Mouse (Mus musculus) forebrain, embryonic 12.5 days (tissue): ENCODE measurements around the gene Otulin. TPM values are rescaled to one million over a fixed set of nuclear protein-coding genes. Genes with fewer than 3 reads are reported as not detected.
A peak's percentile ranks its signal among the peaks of the same experiment; 100 is the strongest.

ENCODE experiments used
- ATAC-seq: fragments of 200-750 bp; cut with Nextera tagmentation; 2 replicates; pipeline ENCODE4 v1.8.0; 2017; ENCODE audit warnings: moderate TSS enrichment; ENCODE audit not compliant: low FRiP score
- H3K27ac ChIP-seq: fragments of 300-500 bp; sonication (generic); 2 replicates; pipeline ENCODE4 v1.5.1; 2016; ENCODE audit warnings: mild to moderate bottlenecking
- H3K27me3 ChIP-seq: fragments of 300-500 bp; sonication (generic); 2 replicates; pipeline ENCODE4 v1.6.1; 2016; ENCODE audit warnings: mild to moderate bottlenecking
- H3K36me3 ChIP-seq: fragments of 300-500 bp; sonication (generic); replicated peaks from 2 replicates; pipeline ENCODE4 v1.6.1; 2016; ENCODE audit warnings: mild to moderate bottlenecking
- H3K4me1 ChIP-seq: fragments of 300-500 bp; sonication (generic); 2 replicates; pipeline ENCODE4 v1.6.1; 2016
- H3K4me2 ChIP-seq: fragments of 300-500 bp; sonication (generic); 2 replicates; pipeline ENCODE4 v1.6.1; 2016; ENCODE audit warnings: mild to moderate bottlenecking, moderate library complexity
- H3K4me3 ChIP-seq: fragments of 300-500 bp; sonication (generic); replicated peaks from 2 replicates; pipeline ENCODE4 v1.5.1; 2016; ENCODE audit warnings: mild to moderate bottlenecking
- H3K9ac ChIP-seq: fragments of 300-500 bp; sonication (generic); 2 replicates; pipeline ENCODE4 v1.6.1; 2016; ENCODE audit warnings: mild to moderate bottlenecking
- H3K9me3 ChIP-seq: fragments of 300-500 bp; sonication (generic); 2 replicates; pipeline ENCODE4 v1.6.1; 2016
- WGBS: fragments of 180-500 bp; shearing (Covaris S2); methylation state at CpG from one replicate; pipeline ENCODE4 v1.1.7; 2016; 5-methylcytosine and 5-hydroxymethylcytosine counted together
- polyA plus RNA-seq: library from polyadenylated mRNA; unstranded; fragments of >200 nt; fragmentation: Nextera tagmentation; extraction: Ambion mirVana; gene quantifications from 2 replicates; pipeline ENCODE4 v1.2.1, GENCODE M21; 2016

Otulin gene
- polyA plus RNA-seq, 1 experiment from 2014 or later = 32.7 TPM

DNA sequence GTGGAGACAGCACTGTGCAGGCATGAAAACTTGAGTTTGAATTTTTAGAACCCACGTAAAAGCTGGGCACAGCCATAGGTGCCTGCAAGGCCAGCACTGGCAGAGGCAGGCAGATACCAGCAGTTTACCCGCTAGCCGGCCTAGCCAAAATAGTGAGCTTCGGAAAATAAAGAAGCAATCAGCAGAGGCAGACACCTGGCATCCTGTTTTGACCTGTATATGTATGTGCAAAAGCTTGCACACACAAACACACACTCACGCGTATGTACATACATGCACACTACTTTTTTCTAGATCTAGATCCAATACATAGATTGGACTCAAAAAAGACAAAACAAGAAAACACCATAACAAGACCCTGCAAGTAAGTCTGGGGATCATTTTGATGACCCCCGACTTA, 38.1 kb upstream of the Otulin start:
- ATAC-seq = no peak
- WGBS = 87% methylated on average over 7 of the region's 7 CpGs
- Histone ChIP-seq H3K4me2 (no peak overlapping the region), H3K9ac (no peak overlapping the region), H3K27me3 (peaks cover 3% of the 10 kb centered on the region; the same call in 1 of the 2 replicates), H3K4me1 (peaks cover 15% of the 10 kb centered on the region), H3K27ac (no peak overlapping the region), H3K4me3 (no peak overlapping the region), H3K36me3 (no peaks in the 10 kb centered on the region), H3K9me3 (no peaks in the 10 kb centered on the region)

DNA sequence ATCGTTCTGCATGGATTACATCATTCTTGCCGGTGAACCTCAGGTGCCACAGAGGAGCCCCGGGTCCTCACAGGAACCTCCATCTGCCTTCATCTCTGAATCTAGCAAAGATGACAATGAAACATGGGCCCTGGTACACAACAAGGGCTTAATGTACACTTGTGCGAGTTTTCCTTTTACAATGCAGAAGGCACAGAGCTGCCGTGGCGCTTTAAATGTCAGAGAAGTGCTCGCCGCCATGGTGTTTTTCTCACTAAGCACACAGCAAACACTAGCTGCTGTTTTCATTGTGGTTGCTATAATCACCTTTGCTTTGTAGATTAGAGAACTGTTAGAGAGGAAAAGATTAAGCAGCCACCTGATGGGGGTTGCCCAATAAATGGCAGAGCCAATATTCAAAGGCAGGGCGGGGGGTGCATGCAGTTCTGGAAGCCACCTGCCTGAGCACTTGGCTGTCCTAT, 37.5 kb upstream of the Otulin start:
- peaks cover 15% of the 10 kb centered on the region for H3K4me1 ChIP-seq
- no peaks in the 10 kb centered on the region for H3K36me3 ChIP-seq
- WGBS = 74% methylated on average over 9 of the region's 9 CpGs
- no peaks in the 10 kb centered on the region for H3K27me3 ChIP-seq
- H3K27ac ChIP-seq = no peak overlapping the region
- no peak for ATAC-seq
- H3K9ac ChIP-seq = no peak overlapping the region
- no peaks in the 10 kb centered on the region for H3K9me3 ChIP-seq
- no peak overlapping the region for H3K4me3 ChIP-seq
- H3K4me2 ChIP-seq = no peak overlapping the region

GRCm38 (mm10) chr15:27666911-27667539, 36.5 kb upstream of the Otulin start:
- no peak for ATAC-seq
- no peaks in the 10 kb centered on the region for H3K36me3 ChIP-seq
- no peak overlapping the region for H3K4me2 ChIP-seq
- no peaks in the 10 kb centered on the region for H3K27me3 ChIP-seq
- H3K4me3 ChIP-seq = no peak overlapping the region
- peaks cover 8% of the 10 kb centered on the region for H3K4me1 ChIP-seq
- no peaks in the 10 kb centered on the region for H3K9me3 ChIP-seq
- H3K27ac ChIP-seq = no peak overlapping the region
- no peak overlapping the region for H3K9ac ChIP-seq
- WGBS = 68% methylated on average over 9 of the region's 9 CpGs

DNA sequence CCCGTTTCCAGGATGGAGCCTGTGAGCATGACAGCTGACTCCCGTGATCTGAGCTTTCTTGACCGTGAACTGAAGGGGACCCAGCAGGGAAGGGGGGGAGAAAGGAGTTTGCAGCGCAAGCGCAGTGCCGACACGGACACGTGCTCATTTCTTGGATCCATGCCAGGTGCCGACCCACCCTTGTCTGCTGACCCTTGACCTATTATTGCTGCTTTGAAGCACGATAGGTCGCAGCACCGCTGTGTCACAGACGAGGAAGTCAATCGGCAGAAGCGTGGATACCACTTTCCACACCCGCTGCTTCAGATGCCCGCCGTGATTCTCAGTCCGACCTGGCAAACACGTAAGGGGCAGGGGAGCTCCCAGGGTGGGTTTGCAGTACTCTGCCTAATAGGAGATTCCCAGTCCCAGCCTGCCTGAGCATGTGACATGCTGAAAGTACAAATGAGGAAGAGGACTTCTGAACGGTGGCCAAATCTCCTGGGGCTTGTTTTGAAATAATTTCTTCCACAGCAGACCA, 35.0 kb upstream of the Otulin start:
- 75% methylated on average over 21 of the region's 21 CpGs for WGBS
- ATAC-seq = peak; percentile 39; the same call in 1 of the 2 replicates

GRCm38 (mm10) chr15:27664126-27664525, 33.6 kb upstream of the Otulin start:
- H3K4me2 ChIP-seq = no peak overlapping the region
- H3K27ac ChIP-seq = no peak overlapping the region
- H3K4me1 ChIP-seq = peaks cover 7% of the 10 kb centered on the region
- WGBS = 96% methylated on average over 9 of the region's 9 CpGs
- H3K9ac ChIP-seq = no peak overlapping the region
- ATAC-seq = no peak
- H3K36me3 ChIP-seq = no peaks in the 10 kb centered on the region
- no peak overlapping the region for H3K4me3 ChIP-seq
- H3K27me3 ChIP-seq = no peaks in the 10 kb centered on the region
- H3K9me3 ChIP-seq = no peaks in the 10 kb centered on the region

More for the DNA sequence above, 35.0 kb upstream of the Otulin start:
- peaks cover 7% of the 10 kb centered on the region for H3K4me1 ChIP-seq
- H3K27ac ChIP-seq = no peak overlapping the region
- H3K36me3 ChIP-seq = no peaks in the 10 kb centered on the region
- no peak overlapping the region for H3K9ac ChIP-seq
- H3K4me3 ChIP-seq = no peak overlapping the region
- no peak overlapping the region for H3K4me2 ChIP-seq
- no peaks in the 10 kb centered on the region for H3K27me3 ChIP-seq
- H3K9me3 ChIP-seq = no peaks in the 10 kb centered on the region

DNA sequence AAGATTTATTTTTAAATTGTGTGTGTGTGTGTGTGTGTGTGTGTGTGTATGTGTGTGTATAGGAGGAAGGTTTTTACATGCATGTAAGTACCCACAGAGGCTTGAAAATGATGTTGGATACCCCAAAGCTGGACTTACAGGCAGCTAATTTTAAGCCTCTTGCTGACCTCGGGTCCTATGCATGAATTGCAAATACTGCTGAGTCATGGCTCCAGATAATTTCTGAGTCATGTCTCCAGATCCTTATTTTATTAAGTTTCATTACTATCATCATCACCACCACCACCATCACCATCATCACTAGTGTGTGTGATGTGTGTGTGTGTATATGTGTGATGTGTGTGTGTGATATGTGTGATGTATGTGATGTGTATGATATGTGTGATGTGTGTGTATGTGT, 32.2 kb upstream of the Otulin start:
- H3K36me3 ChIP-seq = no peaks in the 10 kb centered on the region
- peaks cover 7% of the 10 kb centered on the region for H3K4me1 ChIP-seq
- H3K9me3 ChIP-seq = no peaks in the 10 kb centered on the region
- H3K27ac ChIP-seq = no peak overlapping the region
- no peak overlapping the region for H3K4me2 ChIP-seq
- no peak for ATAC-seq
- WGBS = 68% methylated on average over 1 of the region's 1 CpGs
- no peak overlapping the region for H3K9ac ChIP-seq
- H3K27me3 ChIP-seq = no peaks in the 10 kb centered on the region
- H3K4me3 ChIP-seq = no peak overlapping the region

GRCm38 (mm10) chr15:27661696-27662095, 31.2 kb upstream of the Otulin start:
- 88% methylated on average over 6 of the region's 6 CpGs for WGBS
- H3K27me3 ChIP-seq = no peaks in the 10 kb centered on the region
- ATAC-seq = no peak
- no peak overlapping the region for H3K9ac ChIP-seq
- no peaks in the 10 kb centered on the region for H3K36me3 ChIP-seq
- no peaks in the 10 kb centered on the region for H3K9me3 ChIP-seq
- no peak overlapping the region for H3K4me2 ChIP-seq
- H3K4me1 ChIP-seq = peaks cover 7% of the 10 kb centered on the region
- H3K27ac ChIP-seq = no peak overlapping the region
- H3K4me3 ChIP-seq = no peak overlapping the region

- Histone ChIP-seq H3K36me3 (no peaks in the 10 kb centered on the region), H3K27me3 (no peaks in the 10 kb centered on the region), H3K9ac (no peak overlapping the region), H3K4me2 (no peak overlapping the region), H3K27ac (no peak overlapping the region), H3K4me3 (no peak overlapping the region), H3K9me3 (no peaks in the 10 kb centered on the region), H3K4me1 (no peaks in the 10 kb centered on the region)
- 44% methylated on average over 17 of the region's 17 CpGs for WGBS
- ATAC-seq = peak; percentile 76
Observed at GRCm38 (mm10) chr15:27659592-27660244, 29.2 kb upstream of the Otulin start.

- H3K4me2 ChIP-seq = no peak overlapping the region
- no peaks in the 10 kb centered on the region for H3K27me3 ChIP-seq
- H3K9ac ChIP-seq = no peak overlapping the region
- no peak overlapping the region for H3K4me3 ChIP-seq
- no peaks in the 10 kb centered on the region for H3K36me3 ChIP-seq
- H3K4me1 ChIP-seq = no peaks in the 10 kb centered on the region
- no peaks in the 10 kb centered on the region for H3K9me3 ChIP-seq
- 81% methylated on average over 5 of the region's 5 CpGs for WGBS
- no peak overlapping the region for H3K27ac ChIP-seq
- no peak for ATAC-seq
Observed at GRCm38 (mm10) chr15:27659143-27659542, 28.6 kb upstream of the Otulin start.

DNA sequence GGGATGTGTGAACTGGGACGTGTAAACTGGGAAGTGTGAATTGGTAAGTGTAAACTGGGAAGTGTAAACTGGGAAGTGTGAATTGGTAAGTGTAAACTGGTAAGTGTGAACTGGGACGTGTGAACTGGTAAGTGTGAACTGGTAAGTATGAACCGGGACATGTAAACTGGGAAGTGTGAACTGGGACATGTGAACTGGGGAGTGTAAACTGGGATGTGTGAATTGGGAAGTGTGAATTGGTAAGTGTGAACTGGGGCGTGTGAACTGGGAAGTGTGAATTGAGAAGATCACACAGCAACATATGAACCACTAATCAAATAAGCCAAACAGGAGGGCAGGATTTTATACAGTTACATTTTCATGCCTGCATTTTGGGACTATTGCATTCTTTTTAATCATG, 27.9 kb upstream of the Otulin start:
- 90% methylated on average over 4 of the region's 4 CpGs for WGBS
- H3K27me3 ChIP-seq = no peaks in the 10 kb centered on the region

DNA sequence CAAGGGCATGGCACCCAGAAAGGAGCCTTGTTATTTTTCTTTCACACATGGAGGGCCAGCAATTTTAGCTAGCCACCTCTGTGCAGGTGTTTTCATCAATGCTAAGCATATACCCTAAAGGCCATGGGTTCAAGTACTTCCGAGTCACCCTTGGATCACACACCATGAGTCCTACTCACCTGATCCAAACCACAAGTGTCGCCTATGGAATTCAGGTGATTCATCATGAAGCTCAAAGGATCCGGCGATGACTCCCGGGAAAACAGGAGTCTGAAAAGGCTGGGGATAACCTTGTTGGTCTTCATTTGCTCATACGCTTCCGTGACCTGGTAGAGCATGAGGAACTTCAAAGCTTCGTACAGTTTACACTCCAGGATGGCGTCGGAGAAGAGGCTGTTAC, 27.4 kb upstream of the Otulin start:
- no peaks in the 10 kb centered on the region for H3K36me3 ChIP-seq
- ATAC-seq = no peak
- H3K4me3 ChIP-seq = no peak overlapping the region
- 95% methylated on average over 10 of the region's 10 CpGs for WGBS
- no peaks in the 10 kb centered on the region for H3K27me3 ChIP-seq
- no peak overlapping the region for H3K27ac ChIP-seq
- no peaks in the 10 kb centered on the region for H3K4me1 ChIP-seq
- no peaks in the 10 kb centered on the region for H3K9me3 ChIP-seq
- H3K4me2 ChIP-seq = no peak overlapping the region
- H3K9ac ChIP-seq = no peak overlapping the region

More for the DNA sequence above, 27.9 kb upstream of the Otulin start:
- ATAC-seq = no peak
- no peaks in the 10 kb centered on the region for H3K9me3 ChIP-seq
- H3K4me2 ChIP-seq = no peak overlapping the region
- H3K36me3 ChIP-seq = no peaks in the 10 kb centered on the region
- H3K9ac ChIP-seq = no peak overlapping the region
- H3K27ac ChIP-seq = no peak overlapping the region
- no peaks in the 10 kb centered on the region for H3K4me1 ChIP-seq
- no peak overlapping the region for H3K4me3 ChIP-seq

DNA sequence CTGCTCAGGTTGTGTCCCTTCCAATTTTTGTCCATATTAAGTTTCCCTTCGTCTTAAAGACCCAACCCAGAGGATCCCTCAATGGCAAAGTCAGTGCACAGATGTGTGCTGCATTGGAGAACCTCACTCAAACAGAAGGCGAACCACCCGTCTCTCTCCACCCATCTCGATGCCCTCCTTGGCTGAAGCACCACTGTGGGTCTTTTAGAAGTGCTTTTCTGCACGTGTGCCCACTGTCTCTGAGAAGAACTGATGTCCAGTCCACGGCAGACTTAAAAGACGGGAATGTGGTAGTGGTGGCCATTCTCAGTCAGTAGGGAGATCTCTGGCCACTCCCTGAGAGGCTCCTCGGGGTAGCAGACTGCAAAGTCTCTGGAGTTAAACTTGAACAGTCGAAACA, 26.1 kb upstream of the Otulin start:
- WGBS = 83% methylated on average over 9 of the region's 9 CpGs
- H3K4me3 ChIP-seq = no peak overlapping the region
- no peak overlapping the region for H3K4me2 ChIP-seq
- no peak overlapping the region for H3K27ac ChIP-seq
- no peak for ATAC-seq
- no peaks in the 10 kb centered on the region for H3K27me3 ChIP-seq
- no peaks in the 10 kb centered on the region for H3K4me1 ChIP-seq
- no peak overlapping the region for H3K9ac ChIP-seq
- H3K36me3 ChIP-seq = no peaks in the 10 kb centered on the region
- no peaks in the 10 kb centered on the region for H3K9me3 ChIP-seq

DNA sequence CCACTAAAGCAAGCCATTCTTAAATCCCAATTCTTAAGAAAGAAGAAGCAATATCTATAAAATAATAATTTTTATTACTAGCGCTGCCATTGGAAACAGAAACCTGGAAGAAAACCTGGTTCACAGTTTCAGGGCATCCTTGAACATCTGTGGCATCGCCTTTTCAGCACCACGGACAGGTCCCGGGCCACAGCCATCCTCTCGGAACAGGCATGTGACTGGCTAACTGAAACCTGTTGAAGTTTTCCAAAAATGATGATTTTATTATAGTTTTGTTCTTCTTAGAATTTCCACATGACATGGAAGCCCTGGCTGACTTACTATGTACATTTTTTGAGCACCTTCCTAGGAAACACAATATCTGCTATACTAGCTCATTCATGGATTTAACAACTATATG, 24.5 kb upstream of the Otulin start:
- no peak overlapping the region for H3K4me3 ChIP-seq
- H3K9ac ChIP-seq = no peak overlapping the region
- no peaks in the 10 kb centered on the region for H3K27me3 ChIP-seq
- no peaks in the 10 kb centered on the region for H3K4me1 ChIP-seq
- no peaks in the 10 kb centered on the region for H3K36me3 ChIP-seq
- no peak for ATAC-seq
- H3K27ac ChIP-seq = no peak overlapping the region
- WGBS = 18% methylated on average over 5 of the region's 5 CpGs
- H3K9me3 ChIP-seq = no peaks in the 10 kb centered on the region
- no peak overlapping the region for H3K4me2 ChIP-seq
